Mouse (Mus musculus) bone marrow, adult 2 months (tissue): ENCODE results near the gene BC025920.

ENCODE experiments used
- CTCF ChIP-seq: fragments of 200-500 bp; IDR thresholded peaks from 2 replicates; pipeline ENCODE4 v1.5.1; 2011; ENCODE audit warnings: low read length, control low read depth; ENCODE audit not compliant: control insufficient read depth, insufficient read depth
- POLR2A ChIP-seq: fragments of 200-500 bp; IDR thresholded peaks from 2 replicates; pipeline ENCODE4 v1.6.1; 2011; ENCODE audit warnings: low read depth, mild to moderate bottlenecking, control low read depth, low read length, borderline replicate concordance; ENCODE audit not compliant: control insufficient read depth

DNA sequence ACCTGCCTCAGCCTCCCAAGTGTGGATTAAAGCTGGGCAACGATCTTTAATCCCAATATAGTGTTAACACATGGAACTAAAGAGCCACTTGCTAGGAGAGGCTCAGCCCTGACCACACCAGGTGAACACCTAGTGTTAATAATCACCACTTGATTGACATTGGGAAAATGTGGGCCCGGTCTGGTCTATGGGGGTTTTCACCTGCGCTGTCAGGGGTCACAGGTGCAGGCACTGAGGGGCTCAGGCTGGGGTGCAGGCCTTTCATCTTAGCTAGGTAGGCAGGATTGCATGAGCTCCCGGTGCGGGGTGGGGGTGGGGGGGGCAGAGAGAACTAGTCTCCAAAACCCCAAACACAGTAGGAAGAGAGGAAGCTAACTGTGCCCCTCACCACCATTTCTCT lies 6.4 kb upstream of the BC025920 start:
- no peak for TF ChIP-seq CTCF
- TF ChIP-seq POLR2A = no peak
